Mouse (Mus musculus): Measurements from ENCODE around the gene Rnaseh2a.

DNA sequence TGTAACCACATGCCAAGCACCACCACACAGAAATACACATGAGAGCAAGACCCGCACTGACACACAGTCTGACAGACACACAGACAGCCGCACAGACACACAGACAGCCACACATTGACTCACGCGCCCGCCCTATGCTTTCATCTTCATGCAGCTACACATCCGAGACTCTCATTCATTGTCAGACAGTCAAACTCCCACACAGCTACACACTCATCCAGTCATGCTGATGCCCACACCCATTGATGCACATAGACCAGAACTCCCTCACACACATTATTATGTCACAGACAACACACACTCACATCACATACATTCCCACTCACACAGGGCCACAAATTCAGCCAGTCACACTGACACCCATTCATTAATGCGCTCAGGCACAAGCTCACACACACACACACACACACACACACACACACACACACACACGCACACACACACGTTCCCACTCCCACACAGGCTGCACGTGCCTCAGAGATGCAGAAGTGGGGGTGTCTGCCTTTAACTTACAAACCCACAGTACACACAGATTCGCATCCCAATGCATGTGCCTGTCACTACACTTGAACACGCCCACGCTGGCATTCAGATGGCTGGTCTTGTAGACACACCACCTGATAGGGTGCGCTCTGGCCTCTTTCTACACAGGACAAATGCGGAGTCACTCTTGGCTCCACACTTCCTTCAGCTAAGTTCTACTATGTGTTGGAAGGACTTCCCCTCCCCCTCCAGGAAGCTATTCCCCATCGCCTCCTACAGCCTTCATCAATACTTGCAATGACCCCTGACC lies 35.6 kb downstream of the Rnaseh2a start:
- TF ChIP-seq POLR2A (IDR thresholded peaks at IDR 0.05; ENCODE audit: borderline replicate concordance, insufficient read depth, low read length) (no peak), CTCF (IDR thresholded peaks at IDR 0.05; ENCODE audit: borderline replicate concordance, insufficient read depth, low read depth, low read length) (no peak)
